Mouse (Mus musculus): ENCODE results near the gene Nsun2. TPM values are rescaled to one million over a fixed set of nuclear protein-coding genes. Genes with fewer than 3 reads are reported as not detected.
A peak's percentile ranks its signal among the peaks of the same experiment; 100 is the strongest.

The Nsun2 gene
- total and polyA plus RNA-seq, 2 experiments from 2014 or later: 37.6 to 62.1 TPM

DNA sequence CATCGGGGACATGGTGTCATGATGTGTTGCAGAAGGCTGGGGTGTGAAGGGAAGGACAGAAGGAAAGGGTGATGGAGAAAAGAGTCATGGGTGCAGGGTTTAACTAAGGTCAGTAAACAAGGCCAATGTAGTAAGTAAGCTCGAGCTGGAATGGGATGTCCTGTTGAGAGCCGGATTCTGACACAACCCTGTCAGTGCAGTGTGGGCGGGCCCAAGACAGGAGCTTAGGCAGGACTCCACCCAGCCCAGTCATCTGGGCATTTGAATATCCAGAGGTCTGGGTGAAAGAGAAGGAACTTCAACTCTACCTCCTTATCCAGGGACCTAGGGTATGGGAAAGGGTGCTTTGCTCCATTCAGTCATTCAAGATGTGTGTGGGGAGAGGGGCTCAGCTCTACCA, 4.8 kb downstream of the Nsun2 start:
- Histone ChIP-seq H3K9me3 (ENCODE audit: low read length) (no peaks in the 10 kb centered on the region), H3K9ac (replicated peaks; ENCODE audit: low read length) (no peak overlapping the region), H3K27me3 (ENCODE audit: insufficient read depth, low read length) (no peaks in the 10 kb centered on the region), H3K4me1 (ENCODE audit: insufficient read depth, low read length) (peaks cover 6% of the 10 kb centered on the region; the same call in 1 of the 2 replicates), H3K27ac (no peak overlapping the region), H3K4me3 (ENCODE audit: low read length) (no peak overlapping the region), H3K4me2 (ENCODE audit: low read depth, low read length) (no peak overlapping the region), H3K36me3 (ENCODE audit: insufficient read depth, low read length) (no peaks in the 10 kb centered on the region)
- DNase-seq (ENCODE audit: low spot score): no peak
- TF ChIP-seq CTCF (IDR thresholded peaks at IDR 0.05; ENCODE audit: low read depth): no peak
- ATAC-seq: no peak
- WGBS: 30% methylated on average over 4 of the region's 4 CpGs

GRCm38 (mm10) chr13:69541209-69541608, 7.7 kb downstream of the Nsun2 start:
- no peak for DNase-seq (ENCODE audit: low spot score)
- 69% methylated on average over 6 of the region's 6 CpGs for WGBS

GRCm38 (mm10) chr13:69541776-69542175, 8.2 kb downstream of the Nsun2 start:
- peaks cover 6% of the 10 kb centered on the region; the same call in 1 of the 2 replicates for H3K4me1 ChIP-seq (ENCODE audit: insufficient read depth, low read length)
- 66% methylated on average over 10 of the region's 10 CpGs for WGBS
- DNase-seq (ENCODE audit: low spot score): no peak
- H3K4me3 ChIP-seq (ENCODE audit: low read length): no peak overlapping the region
- no peaks in the 10 kb centered on the region for H3K36me3 ChIP-seq (ENCODE audit: insufficient read depth, low read length)
- no peak overlapping the region for H3K4me2 ChIP-seq (ENCODE audit: low read depth, low read length)
- H3K9ac ChIP-seq (replicated peaks; ENCODE audit: low read length): no peak overlapping the region
- no peak for TF ChIP-seq CTCF (IDR thresholded peaks at IDR 0.05; ENCODE audit: low read depth)
- H3K27me3 ChIP-seq (ENCODE audit: insufficient read depth, low read length): no peaks in the 10 kb centered on the region
- no peaks in the 10 kb centered on the region for H3K9me3 ChIP-seq (ENCODE audit: low read length)
- no peak overlapping the region for H3K27ac ChIP-seq
- ATAC-seq: no peak

More at GRCm38 (mm10) chr13:69541209-69541608, 7.7 kb downstream of the Nsun2 start:
- Histone ChIP-seq H3K9me3 (ENCODE audit: low read length) (no peaks in the 10 kb centered on the region), H3K9ac (replicated peaks; ENCODE audit: low read length) (no peak overlapping the region), H3K27me3 (ENCODE audit: insufficient read depth, low read length) (no peaks in the 10 kb centered on the region), H3K4me1 (ENCODE audit: insufficient read depth, low read length) (peaks cover 6% of the 10 kb centered on the region; the same call in 1 of the 2 replicates), H3K4me2 (ENCODE audit: low read depth, low read length) (no peak overlapping the region), H3K4me3 (ENCODE audit: low read length) (no peak overlapping the region), H3K36me3 (ENCODE audit: insufficient read depth, low read length) (no peaks in the 10 kb centered on the region), H3K27ac (no peak overlapping the region)
- no peak for TF ChIP-seq CTCF (IDR thresholded peaks at IDR 0.05; ENCODE audit: low read depth)
- no peak for ATAC-seq

DNA sequence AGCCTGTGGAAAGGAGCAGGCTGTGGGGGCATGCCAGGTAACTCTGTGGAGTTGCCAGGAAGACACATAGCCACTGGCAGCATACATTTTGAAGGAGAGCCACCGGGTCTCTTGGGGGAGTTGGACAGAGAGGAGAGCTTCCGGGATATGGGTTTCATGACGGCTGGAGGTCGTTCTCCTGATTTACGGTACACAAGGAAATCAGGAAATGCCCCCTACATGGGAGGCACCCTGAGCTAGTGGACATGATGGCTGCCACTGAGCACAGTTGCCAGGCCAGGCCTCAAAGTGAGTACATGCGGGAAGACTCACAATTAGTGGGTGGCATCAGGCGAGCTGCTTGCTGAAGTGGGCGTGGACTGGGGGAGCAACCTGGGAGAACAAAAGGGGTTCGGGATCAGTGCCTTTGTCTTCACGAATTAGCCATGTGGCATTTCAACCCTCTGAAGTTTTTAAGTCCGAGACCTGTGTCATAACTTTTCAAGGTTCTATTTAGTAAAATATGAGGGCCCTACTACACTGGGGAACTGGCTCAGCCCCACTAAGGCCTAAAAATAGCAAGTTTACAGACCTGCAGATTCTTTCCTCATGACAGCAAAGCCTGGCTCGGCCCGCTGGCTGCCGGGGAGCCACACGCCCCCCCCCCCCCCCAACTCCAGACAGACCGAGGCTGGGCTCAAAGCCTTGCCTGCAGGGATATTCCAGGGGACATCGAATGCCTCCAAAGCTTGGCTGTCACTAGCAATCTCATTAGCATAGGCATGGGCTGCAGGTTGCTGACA, 9.2 kb downstream of the Nsun2 start:
- no peak for TF ChIP-seq CTCF (IDR thresholded peaks at IDR 0.05; ENCODE audit: low read depth)
- DNase-seq (ENCODE audit: low spot score): no peak
- Histone ChIP-seq H3K4me2 (ENCODE audit: low read depth, low read length) (no peak overlapping the region), H3K36me3 (ENCODE audit: insufficient read depth, low read length) (no peaks in the 10 kb centered on the region), H3K27me3 (ENCODE audit: insufficient read depth, low read length) (no peaks in the 10 kb centered on the region), H3K9ac (replicated peaks; ENCODE audit: low read length) (no peak overlapping the region; the same call in 1 of the 2 replicates), H3K9me3 (ENCODE audit: low read length) (no peaks in the 10 kb centered on the region), H3K4me1 (ENCODE audit: insufficient read depth, low read length) (peaks cover 6% of the 10 kb centered on the region; the same call in 1 of the 2 replicates), H3K4me3 (ENCODE audit: low read length) (no peak overlapping the region), H3K27ac (no peak overlapping the region)
- no peak for ATAC-seq
- 48% methylated on average over 17 of the region's 17 CpGs for WGBS

DNA sequence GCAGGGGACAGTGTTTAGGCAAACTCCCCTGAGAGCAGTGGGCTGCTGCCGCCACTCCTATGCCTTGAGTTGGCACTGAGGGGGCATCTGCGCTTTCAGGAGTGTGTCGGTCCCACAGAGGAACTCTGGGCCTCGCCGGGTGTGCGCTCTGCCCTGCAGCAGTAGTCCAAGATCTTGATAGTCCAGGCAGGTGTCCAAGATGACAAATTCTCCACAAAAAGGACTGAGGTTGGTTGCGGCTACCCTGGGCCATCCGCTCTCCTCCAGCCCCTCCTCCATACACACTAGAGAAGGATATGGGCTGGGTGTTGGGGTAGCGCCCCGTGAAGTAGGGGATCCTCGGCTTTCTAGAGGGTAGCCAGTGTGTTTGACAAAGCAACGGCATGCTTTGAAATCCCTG, 10.0 kb downstream of the Nsun2 start:
- no peak for TF ChIP-seq CTCF (IDR thresholded peaks at IDR 0.05; ENCODE audit: low read depth)
- no peaks in the 10 kb centered on the region for H3K36me3 ChIP-seq (ENCODE audit: insufficient read depth, low read length)
- no peak overlapping the region for H3K27ac ChIP-seq
- H3K9me3 ChIP-seq (ENCODE audit: low read length): no peaks in the 10 kb centered on the region
- peaks cover 2% of the 10 kb centered on the region; the same call in 1 of the 2 replicates for H3K4me1 ChIP-seq (ENCODE audit: insufficient read depth, low read length)
- H3K9ac ChIP-seq (replicated peaks; ENCODE audit: low read length): no peak overlapping the region; the same call in 1 of the 2 replicates
- 40% methylated on average over 12 of the region's 12 CpGs for WGBS
- ATAC-seq: peak; percentile 53
- peak overlapping the region; percentile 35 for H3K4me2 ChIP-seq (ENCODE audit: low read depth, low read length)
- no peak for DNase-seq (ENCODE audit: low spot score)
- no peaks in the 10 kb centered on the region for H3K27me3 ChIP-seq (ENCODE audit: insufficient read depth, low read length)
- no peak overlapping the region for H3K4me3 ChIP-seq (ENCODE audit: low read length)

GRCm38 (mm10) chr13:69545019-69545418, 11.5 kb downstream of the Nsun2 start:
- Histone ChIP-seq H3K27ac (no peak overlapping the region), H3K27me3 (ENCODE audit: insufficient read depth, low read length) (no peaks in the 10 kb centered on the region), H3K9ac (replicated peaks; ENCODE audit: low read length) (no peak overlapping the region), H3K36me3 (ENCODE audit: insufficient read depth, low read length) (no peaks in the 10 kb centered on the region), H3K9me3 (ENCODE audit: low read length) (no peaks in the 10 kb centered on the region), H3K4me2 (ENCODE audit: low read depth, low read length) (no peak overlapping the region), H3K4me3 (ENCODE audit: low read length) (no peak overlapping the region), H3K4me1 (ENCODE audit: insufficient read depth, low read length) (no peaks in the 10 kb centered on the region; the same call in 1 of the 2 replicates)
- DNase-seq (ENCODE audit: low spot score) (peak; percentile 44), ATAC-seq (no peak; the same call in 1 of the 2 replicates)
- TF ChIP-seq CTCF (IDR thresholded peaks at IDR 0.05; ENCODE audit: low read depth): peak; percentile 68
- WGBS: 15% methylated on average over 3 of the region's 3 CpGs

Measured in hindbrain, postnatal 0 days (tissue).